Mouse (Mus musculus) ES-Bruce4 (cell line): ENCODE measurements around the gene Pyroxd2. TPM values are rescaled to one million over a fixed set of nuclear protein-coding genes. Genes with fewer than 3 reads are reported as not detected.

ENCODE experiments used
- H3K27ac ChIP-seq: 2 replicates; pipeline ENCODE4 v1.5.1; 2012; ENCODE audit warnings: low read length, inconsistent platforms; ENCODE audit not compliant: insufficient read depth
- H3K27me3 ChIP-seq: 2 replicates; pipeline ENCODE4 v1.6.1; 2012; ENCODE audit warnings: mild to moderate bottlenecking, low read length, inconsistent platforms; ENCODE audit not compliant: control insufficient read depth, poor library complexity, insufficient read depth, severe bottlenecking
- H3K36me3 ChIP-seq: 2 replicates; pipeline ENCODE4 v1.6.1; 2012; ENCODE audit warnings: inconsistent platforms, mild to moderate bottlenecking, low read length, moderate library complexity; ENCODE audit not compliant: control insufficient read depth, poor library complexity, insufficient read depth, severe bottlenecking
- H3K4me1 ChIP-seq: one replicate; pipeline ENCODE4 v1.8.1; 2011; ENCODE audit warnings: low read length; ENCODE audit not compliant: control insufficient read depth, insufficient read depth
- H3K4me3 ChIP-seq: 2 replicates; pipeline ENCODE4 v1.5.1; 2011; ENCODE audit warnings: low read depth, mild to moderate bottlenecking, low read length
- H3K9ac ChIP-seq: 2 replicates; pipeline ENCODE4 v1.6.1; 2012; ENCODE audit warnings: low read depth, mild to moderate bottlenecking, inconsistent platforms; ENCODE audit not compliant: poor library complexity, severe bottlenecking
- H3K9me3 ChIP-seq: replicated peaks from 2 replicates; pipeline ENCODE4 v1.6.1; 2012; ENCODE audit warnings: mild to moderate bottlenecking, low read length, inconsistent platforms; ENCODE audit not compliant: control insufficient read depth, poor library complexity, insufficient read depth, severe bottlenecking
- CTCF ChIP-seq: IDR thresholded peaks from one replicate; pipeline ENCODE4 v1.8.1; 2011; ENCODE audit warnings: low read depth, low read length
- EP300 ChIP-seq: IDR thresholded peaks from 2 replicates; pipeline ENCODE4 v1.6.1; 2011; ENCODE audit warnings: low read depth, low read length; ENCODE audit not compliant: insufficient read depth
- POLR2A ChIP-seq: IDR thresholded peaks from one replicate; pipeline ENCODE4 v1.8.1; 2011; ENCODE audit warnings: low read length; ENCODE audit not compliant: insufficient read depth
- polyA plus RNA-seq: library from polyadenylated mRNA; stranded (reverse); fragments of >200 nt; gene quantifications from 2 replicates; pipeline ENCODE4 v1.2.4, GENCODE M21; 2011; ENCODE audit warnings: low read depth; ENCODE audit not compliant: missing spikeins, insufficient read depth, insufficient read length

The Pyroxd2 gene
- polyA plus RNA-seq, 1 experiment: 0.81 TPM

- Histone ChIP-seq H3K36me3 (no peaks in the 10 kb centered on the region), H3K9ac (no peak overlapping the region), H3K27me3 (no peaks in the 10 kb centered on the region), H3K9me3 (no peaks in the 10 kb centered on the region), H3K4me3 (no peak overlapping the region), H3K4me1 (no peaks in the 10 kb centered on the region), H3K27ac (no peak overlapping the region)
- TF ChIP-seq POLR2A (no peak), CTCF (no peak), EP300 (no peak)
Observed at GRCm38 (mm10) chr19:42770141-42770872, 17.7 kb upstream of the Pyroxd2 start.

DNA sequence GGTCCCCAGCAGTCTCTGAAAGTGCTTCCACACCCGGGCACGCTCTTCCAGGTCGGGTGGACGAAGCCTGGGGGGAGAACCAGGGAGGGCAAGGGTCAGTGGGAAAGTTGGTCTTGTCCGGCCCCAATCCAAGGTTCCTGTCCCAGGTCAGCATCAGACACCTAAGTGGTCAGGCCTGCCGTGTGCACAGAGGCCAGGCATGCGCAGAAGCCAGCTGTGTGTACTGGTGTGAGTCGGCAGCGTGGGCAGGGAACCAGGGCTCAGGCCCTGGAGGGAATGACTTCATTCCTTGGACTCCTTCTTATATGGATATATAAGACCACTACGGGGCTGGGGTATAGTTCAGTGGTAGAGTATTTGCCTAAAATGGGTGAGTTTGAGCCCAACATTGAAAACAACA, 17.1 kb upstream of the Pyroxd2 start:
- H3K4me3 ChIP-seq: no peak overlapping the region

GRCm38 (mm10) chr19:42767361-42767760, 14.8 kb upstream of the Pyroxd2 start:
- TF ChIP-seq POLR2A (no peak), EP300 (no peak), CTCF (no peak)
- no peaks in the 10 kb centered on the region for H3K9me3 ChIP-seq
- H3K9ac ChIP-seq: no peak overlapping the region
- no peaks in the 10 kb centered on the region for H3K27me3 ChIP-seq
- no peaks in the 10 kb centered on the region for H3K4me1 ChIP-seq
- no peaks in the 10 kb centered on the region for H3K36me3 ChIP-seq
- H3K27ac ChIP-seq: no peak overlapping the region
- no peak overlapping the region for H3K4me3 ChIP-seq

More for the DNA sequence above, 17.1 kb upstream of the Pyroxd2 start:
- H3K27ac ChIP-seq: no peak overlapping the region
- no peaks in the 10 kb centered on the region for H3K36me3 ChIP-seq
- H3K4me1 ChIP-seq: no peaks in the 10 kb centered on the region
- TF ChIP-seq CTCF: no peak
- no peak for TF ChIP-seq EP300
- no peak for TF ChIP-seq POLR2A
- H3K27me3 ChIP-seq: no peaks in the 10 kb centered on the region
- no peaks in the 10 kb centered on the region for H3K9me3 ChIP-seq
- no peak overlapping the region for H3K9ac ChIP-seq

- Histone ChIP-seq H3K9me3 (no peaks in the 10 kb centered on the region), H3K4me1 (no peaks in the 10 kb centered on the region), H3K4me3 (no peak overlapping the region), H3K36me3 (no peaks in the 10 kb centered on the region), H3K27ac (no peak overlapping the region), H3K27me3 (no peaks in the 10 kb centered on the region), H3K9ac (no peak overlapping the region)
- TF ChIP-seq CTCF (no peak), EP300 (no peak)
Observed at GRCm38 (mm10) chr19:42764398-42764797, 11.8 kb upstream of the Pyroxd2 start.

GRCm38 (mm10) chr19:42756671-42757070, 4.1 kb upstream of the Pyroxd2 start:
- TF ChIP-seq POLR2A (no peak), EP300 (no peak), CTCF (no peak)
- no peaks in the 10 kb centered on the region for H3K9me3 ChIP-seq
- no peaks in the 10 kb centered on the region for H3K36me3 ChIP-seq
- H3K4me3 ChIP-seq: no peak overlapping the region
- H3K27ac ChIP-seq: no peak overlapping the region
- H3K4me1 ChIP-seq: no peaks in the 10 kb centered on the region
- no peaks in the 10 kb centered on the region for H3K27me3 ChIP-seq
- H3K9ac ChIP-seq: no peak overlapping the region

- H3K27ac ChIP-seq: no peak overlapping the region
- TF ChIP-seq CTCF (no peak), POLR2A (no peak), EP300 (no peak)
- no peaks in the 10 kb centered on the region for H3K4me1 ChIP-seq
- H3K36me3 ChIP-seq: no peaks in the 10 kb centered on the region
- H3K9me3 ChIP-seq: no peaks in the 10 kb centered on the region
- H3K27me3 ChIP-seq: no peaks in the 10 kb centered on the region
- no peak overlapping the region for H3K4me3 ChIP-seq
- no peak overlapping the region for H3K9ac ChIP-seq
Observed at GRCm38 (mm10) chr19:42755148-42755870, 2.7 kb upstream of the Pyroxd2 start.
